Mouse (Mus musculus) neural tube, embryonic 11.5 days (tissue): Measurements from ENCODE around the gene Spg20. TPM values are rescaled to one million over a fixed set of nuclear protein-coding genes. Genes with fewer than 3 reads are reported as not detected.

Experiments
- ATAC-seq: fragments of 200-750 bp; cut with Nextera tagmentation; 2 replicates; pipeline ENCODE4 v1.8.0; 2017; ENCODE audit warnings: moderate number of reproducible peaks, mild to moderate bottlenecking, moderate TSS enrichment, moderate library complexity; ENCODE audit not compliant: insufficient read depth, low FRiP score, low TSS enrichment
- DNase-seq: peaks from one replicate; pipeline ENCODE4 v3.0.0-alpha.2; 2015; ENCODE audit warnings: low spot score
- H3K27ac ChIP-seq: fragments of 300-500 bp; sonication (generic); 2 replicates; pipeline ENCODE4 v1.5.1; 2014; ENCODE audit warnings: low read depth, mild to moderate bottlenecking, low read length
- H3K27me3 ChIP-seq: fragments of 300-500 bp; sonication (generic); 2 replicates; pipeline ENCODE4 v1.6.1; 2014; ENCODE audit warnings: mild to moderate bottlenecking, low read length, mixed read lengths; ENCODE audit not compliant: control insufficient read depth, insufficient read depth
- H3K36me3 ChIP-seq: fragments of 300-500 bp; sonication (generic); 2 replicates; pipeline ENCODE4 v1.6.1; 2014; ENCODE audit warnings: mild to moderate bottlenecking, low read length, moderate library complexity, mixed read lengths; ENCODE audit not compliant: control insufficient read depth, insufficient read depth
- H3K4me1 ChIP-seq: fragments of 300-500 bp; sonication (generic); 2 replicates; pipeline ENCODE4 v1.6.1; 2014; ENCODE audit warnings: low read length, mixed read lengths; ENCODE audit not compliant: control insufficient read depth, insufficient read depth
- H3K4me2 ChIP-seq: fragments of 300-500 bp; sonication (generic); 2 replicates; pipeline ENCODE4 v1.6.1; 2014; ENCODE audit warnings: low read depth, mild to moderate bottlenecking, moderate library complexity
- H3K4me3 ChIP-seq: fragments of 300-500 bp; sonication (generic); 2 replicates; pipeline ENCODE4 v1.5.1; 2014; ENCODE audit warnings: low read depth, low read length
- H3K9ac ChIP-seq: fragments of 300-500 bp; sonication (generic); 2 replicates; pipeline ENCODE4 v1.6.1; 2014; ENCODE audit warnings: mild to moderate bottlenecking, low read length
- H3K9me3 ChIP-seq: fragments of 300-500 bp; sonication (generic); 2 replicates; pipeline ENCODE4 v1.6.1; 2016; ENCODE audit warnings: low read length; ENCODE audit not compliant: control insufficient read depth
- WGBS: fragments of 180-500 bp; shearing (Covaris S2); extraction: QIAGEN DNeasy Blood & Tissue Kit; methylation state at CpG from one replicate; pipeline ENCODE4 v1.1.7; 2014; 5-methylcytosine and 5-hydroxymethylcytosine counted together
- polyA plus RNA-seq: library from polyadenylated mRNA; unstranded; fragments of >200 nt; fragmentation: Nextera tagmentation; extraction: Ambion mirVana; gene quantifications from 2 replicates; pipeline ENCODE4 v1.2.1, GENCODE M21; 2014

The Spg20 gene
- polyA plus RNA-seq, 1 experiment from 2014 or later: 55.4 TPM

- ATAC-seq (no peak), DNase-seq (no peak)
- Histone ChIP-seq H3K4me3 (no peak overlapping the region), H3K9me3 (no peaks in the 10 kb centered on the region), H3K4me1 (no peaks in the 10 kb centered on the region), H3K27ac (no peak overlapping the region), H3K27me3 (no peaks in the 10 kb centered on the region), H3K9ac (no peak overlapping the region), H3K36me3 (peaks cover 17% of the 10 kb centered on the region; the same call in 1 of the 2 replicates), H3K4me2 (no peak overlapping the region)
- WGBS: over 99% methylated on average over 4 of the region's 4 CpGs
These were observed 11.2 kb downstream of the Spg20 start for GRCm38 (mm10) chr3:55123064-55123463.

GRCm38 (mm10) chr3:55129181-55129692 is 17.3 kb downstream of the Spg20 start:
- Histone ChIP-seq H3K9me3 (no peaks in the 10 kb centered on the region), H3K27me3 (no peaks in the 10 kb centered on the region), H3K27ac (no peak overlapping the region), H3K4me1 (no peaks in the 10 kb centered on the region), H3K9ac (no peak overlapping the region), H3K36me3 (peaks cover 16% of the 10 kb centered on the region), H3K4me3 (no peak overlapping the region), H3K4me2 (no peak overlapping the region)
- DNase-seq: no peak
- ATAC-seq: no peak
- 91% methylated on average over 4 of the region's 4 CpGs for WGBS

GRCm38 (mm10) chr3:55131576-55132233 is 19.8 kb downstream of the Spg20 start:
- peaks cover 23% of the 10 kb centered on the region for H3K36me3 ChIP-seq
- no peak overlapping the region for H3K4me3 ChIP-seq
- H3K4me2 ChIP-seq: no peak overlapping the region
- H3K27ac ChIP-seq: no peak overlapping the region
- ATAC-seq (no peak), DNase-seq (no peak)
- 83% methylated on average over 6 of the region's 6 CpGs for WGBS
- H3K4me1 ChIP-seq: no peaks in the 10 kb centered on the region
- H3K9ac ChIP-seq: no peak overlapping the region
- no peaks in the 10 kb centered on the region for H3K9me3 ChIP-seq
- H3K27me3 ChIP-seq: no peaks in the 10 kb centered on the region

GRCm38 (mm10) chr3:55137039-55137438 is 25.1 kb downstream of the Spg20 start, which contains the start of gene Ccdc169:
TSS of gene Ccdc169 (plus strand) at chr3:55137339.
- Histone ChIP-seq H3K4me2 (no peak within 1 kb of the TSS), H3K4me1 (no peaks in the 10 kb centered on the region), H3K27me3 (no peaks in the 10 kb centered on the region), H3K9me3 (no peaks in the 10 kb centered on the region), H3K4me3 (no peak within 1 kb of the TSS), H3K9ac (no peak within 1 kb of the TSS), H3K36me3 (peaks cover 10% of the 10 kb centered on the region), H3K27ac (no peak within 1 kb of the TSS)
- DNase-seq (no peak), ATAC-seq (no peak)

- H3K36me3 ChIP-seq: peaks cover 6% of the 10 kb centered on the region
- ATAC-seq (no peak), DNase-seq (no peak)
- H3K9me3 ChIP-seq: no peaks in the 10 kb centered on the region
- H3K27ac ChIP-seq: no peak overlapping the region
- H3K4me1 ChIP-seq: no peaks in the 10 kb centered on the region
- H3K9ac ChIP-seq: no peak overlapping the region
- no peaks in the 10 kb centered on the region for H3K27me3 ChIP-seq
- WGBS: 96% methylated on average over 12 of the region's 12 CpGs
- no peak overlapping the region for H3K4me2 ChIP-seq
- H3K4me3 ChIP-seq: no peak overlapping the region
These were observed 27.9 kb downstream of the Spg20 start for GRCm38 (mm10) chr3:55139837-55140236.

GRCm38 (mm10) chr3:55141401-55141800 is 29.5 kb downstream of the Spg20 start:
- H3K4me1 ChIP-seq: no peaks in the 10 kb centered on the region
- H3K4me3 ChIP-seq: no peak overlapping the region
- H3K27me3 ChIP-seq: no peaks in the 10 kb centered on the region
- no peak overlapping the region for H3K27ac ChIP-seq
- no peak for DNase-seq
- H3K9me3 ChIP-seq: no peaks in the 10 kb centered on the region
- H3K9ac ChIP-seq: no peak overlapping the region
- ATAC-seq: no peak
- WGBS: 56% methylated on average over 2 of the region's 2 CpGs
- H3K4me2 ChIP-seq: no peak overlapping the region
- peaks cover 2% of the 10 kb centered on the region for H3K36me3 ChIP-seq

- 77% methylated on average over 4 of the region's 4 CpGs for WGBS
- Histone ChIP-seq H3K27me3 (no peaks in the 10 kb centered on the region), H3K27ac (no peak overlapping the region), H3K4me2 (no peak overlapping the region), H3K36me3 (no peaks in the 10 kb centered on the region), H3K9me3 (no peaks in the 10 kb centered on the region), H3K4me1 (no peaks in the 10 kb centered on the region), H3K9ac (no peak overlapping the region), H3K4me3 (no peak overlapping the region)
- no peak for ATAC-seq
- DNase-seq: no peak
These were observed 33.0 kb downstream of the Spg20 start for GRCm38 (mm10) chr3:55144916-55145315.

- no peak overlapping the region for H3K27ac ChIP-seq
- H3K27me3 ChIP-seq: no peaks in the 10 kb centered on the region
- no peaks in the 10 kb centered on the region for H3K4me1 ChIP-seq
- H3K4me2 ChIP-seq: no peak overlapping the region
- no peak for ATAC-seq
- no peak overlapping the region for H3K9ac ChIP-seq
- DNase-seq: no peak
- no peaks in the 10 kb centered on the region for H3K36me3 ChIP-seq
- 77% methylated on average over 6 of the region's 6 CpGs for WGBS
- no peak overlapping the region for H3K4me3 ChIP-seq
- H3K9me3 ChIP-seq: no peaks in the 10 kb centered on the region
These were observed 34.5 kb downstream of the Spg20 start for GRCm38 (mm10) chr3:55146441-55146840.

- Histone ChIP-seq H3K4me3 (no peak overlapping the region), H3K27ac (no peak overlapping the region), H3K36me3 (no peaks in the 10 kb centered on the region), H3K4me2 (no peak overlapping the region), H3K9ac (no peak overlapping the region), H3K4me1 (no peaks in the 10 kb centered on the region), H3K27me3 (no peaks in the 10 kb centered on the region), H3K9me3 (no peaks in the 10 kb centered on the region)
- DNase-seq (no peak), ATAC-seq (no peak)
- WGBS: 91% methylated on average over 2 of the region's 2 CpGs
These were observed 35.2 kb downstream of the Spg20 start for GRCm38 (mm10) chr3:55147156-55147555.
